Mouse (Mus musculus): ENCODE data around the gene Foxo3. TPM values are rescaled to one million over a fixed set of nuclear protein-coding genes. Genes with fewer than 3 reads are reported as not detected.

The Foxo3 gene
- polyA plus RNA-seq (2012; rRNA removed) = 14.9 and 23.9 TPM in 2 replicates

DNA sequence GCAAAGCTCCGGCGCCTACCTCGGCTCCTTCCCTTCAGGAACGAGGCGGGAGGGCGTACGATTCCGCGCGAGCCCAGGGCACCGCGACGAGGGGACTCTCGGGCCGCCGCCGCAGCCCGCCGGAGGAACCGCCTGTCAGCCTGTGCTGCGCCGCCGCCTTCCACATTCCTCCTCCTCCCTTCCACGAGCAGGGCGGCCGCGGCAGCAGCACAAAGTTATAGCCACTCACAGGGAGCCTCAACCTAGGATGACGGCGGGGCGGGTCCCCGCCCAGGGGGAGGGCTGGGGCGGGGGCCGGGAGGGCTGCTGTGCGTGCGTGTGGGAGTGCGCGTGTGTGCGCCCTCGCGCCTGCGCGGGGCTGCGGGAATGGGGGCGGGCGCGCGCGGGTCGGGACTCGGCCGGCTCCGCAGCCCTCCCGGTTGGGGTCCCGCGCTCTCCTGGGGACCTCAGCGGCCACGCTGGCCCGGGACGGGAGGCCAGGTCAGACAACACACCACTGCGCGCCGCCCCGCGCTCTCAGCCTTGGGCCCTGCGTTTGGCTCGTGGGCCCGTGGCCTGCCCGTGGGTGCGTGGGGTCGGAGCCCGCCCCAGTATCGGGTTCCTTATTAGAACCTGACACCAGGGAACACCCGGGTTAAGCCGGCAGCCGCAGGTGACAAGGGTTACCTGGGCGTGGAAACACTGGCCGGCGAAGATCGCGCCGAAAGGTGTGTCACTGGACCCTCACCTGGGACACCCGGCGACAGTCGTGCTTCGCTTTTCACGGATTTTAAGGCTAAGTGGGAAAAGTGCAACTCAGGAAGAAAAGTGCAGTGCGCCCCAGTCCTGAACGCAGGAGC is at the start of gene Foxo3:
Gene Foxo3, minus strand, starts transcription at position 249 of the 839 bp plus-strand sequence.
- DNase-seq (ENCODE audit: low spot score) = peak; percentile 90

DNA sequence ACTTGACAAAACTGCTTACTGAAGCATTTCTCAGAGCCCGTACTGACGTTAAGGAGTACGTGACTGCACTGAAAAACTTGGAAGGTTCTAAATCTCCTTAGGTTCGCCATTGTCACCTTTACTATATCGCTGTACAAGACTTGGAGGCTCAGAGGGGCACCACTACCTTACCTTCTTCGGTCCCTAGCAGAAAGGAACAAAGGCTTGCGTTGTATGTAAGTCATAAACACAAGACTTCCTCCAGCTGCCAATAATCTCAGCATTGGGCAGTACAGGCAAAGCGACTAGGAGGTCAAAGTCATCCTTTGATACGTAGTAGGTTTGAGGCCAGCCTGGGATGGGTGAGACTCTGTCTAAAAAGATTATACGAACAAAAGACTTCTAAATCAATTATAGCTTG is 48.8 kb upstream of the Foxo3 start:
- no peak for DNase-seq (ENCODE audit: low spot score)

DNA sequence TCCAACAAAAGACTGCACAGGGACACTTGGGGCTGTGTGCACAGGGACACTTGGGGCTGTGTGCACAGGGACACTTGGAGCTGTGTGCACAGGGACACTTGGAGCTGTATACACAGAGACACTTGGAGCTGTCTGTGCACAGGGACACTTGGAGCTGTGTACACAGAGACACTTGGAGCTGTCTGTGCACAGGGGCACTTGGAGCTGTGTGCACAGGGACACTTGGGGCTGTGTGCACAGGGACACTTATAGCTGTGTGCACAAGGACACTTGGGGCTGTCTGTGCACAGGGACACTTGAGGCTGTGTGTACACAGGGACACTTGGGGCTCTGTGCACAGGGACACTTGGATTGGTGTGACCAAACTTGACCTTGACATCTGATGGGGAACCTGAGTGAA is 47.4 kb upstream of the Foxo3 start:
- no peak for DNase-seq (ENCODE audit: low spot score)

DNA sequence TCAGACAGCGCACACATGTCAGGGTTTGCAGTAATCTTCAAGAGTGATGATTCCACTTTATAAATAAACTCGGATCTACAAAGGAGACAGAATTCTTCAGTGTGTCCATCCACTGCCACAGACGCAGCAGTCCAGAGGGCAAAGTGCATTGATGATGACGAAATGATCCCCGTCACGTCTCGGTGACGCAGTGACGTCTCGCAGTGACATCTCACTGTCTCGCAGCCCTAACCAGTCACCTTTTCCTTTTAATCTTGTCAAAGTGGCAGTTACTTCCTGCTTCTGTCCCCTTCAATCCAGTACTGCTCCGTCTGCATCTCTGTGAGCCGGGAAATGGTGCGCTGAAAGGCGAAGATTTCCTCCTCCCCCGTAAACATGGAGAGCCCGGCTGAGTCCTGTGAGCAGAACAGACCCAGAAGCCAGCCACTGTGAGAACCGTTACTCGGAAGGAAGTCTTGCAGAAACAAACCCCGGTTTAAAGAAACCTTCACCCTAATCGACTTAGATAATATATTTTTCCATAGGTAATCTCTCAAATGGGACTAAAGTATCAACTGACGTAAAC is 36.7 kb upstream of the Foxo3 start:
- no peak for DNase-seq (ENCODE audit: low spot score)

DNA sequence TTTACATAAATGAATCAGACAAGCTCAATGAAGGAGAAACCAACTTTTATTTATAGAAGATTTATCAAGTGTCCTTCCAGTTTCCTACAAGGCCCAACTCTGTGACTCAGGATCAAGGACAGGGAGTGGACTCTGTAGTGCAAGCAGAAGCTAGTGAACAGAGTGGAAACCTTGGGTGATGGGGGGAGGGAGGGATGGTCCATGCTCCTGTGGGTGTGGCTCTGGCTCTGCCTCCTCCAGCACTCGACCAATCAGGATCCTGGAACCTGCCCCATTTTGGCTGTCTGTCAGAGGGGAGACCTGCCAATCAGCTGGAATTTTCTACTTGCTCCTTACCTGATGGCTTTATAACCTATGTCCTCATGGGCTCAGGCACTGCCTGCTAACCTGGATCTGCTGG is 36.0 kb upstream of the Foxo3 start:
- DNase-seq (ENCODE audit: low spot score) = no peak

DNA sequence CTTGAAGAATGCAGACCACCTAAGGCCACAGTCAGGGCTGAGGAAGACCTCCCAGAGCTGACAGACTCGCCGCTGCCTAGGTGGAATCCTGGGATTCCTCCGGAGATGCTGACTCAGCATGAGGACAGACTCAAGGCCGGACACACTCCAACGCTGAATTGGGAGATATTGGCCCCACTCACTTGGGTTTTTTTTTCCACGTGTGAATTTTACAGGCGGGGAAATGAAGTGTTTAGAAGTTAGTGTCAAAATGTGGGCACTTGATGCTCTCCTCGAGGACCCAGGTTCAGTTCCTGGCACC is 32.1 kb upstream of the Foxo3 start:
- no peak for DNase-seq (ENCODE audit: low spot score)

DNA sequence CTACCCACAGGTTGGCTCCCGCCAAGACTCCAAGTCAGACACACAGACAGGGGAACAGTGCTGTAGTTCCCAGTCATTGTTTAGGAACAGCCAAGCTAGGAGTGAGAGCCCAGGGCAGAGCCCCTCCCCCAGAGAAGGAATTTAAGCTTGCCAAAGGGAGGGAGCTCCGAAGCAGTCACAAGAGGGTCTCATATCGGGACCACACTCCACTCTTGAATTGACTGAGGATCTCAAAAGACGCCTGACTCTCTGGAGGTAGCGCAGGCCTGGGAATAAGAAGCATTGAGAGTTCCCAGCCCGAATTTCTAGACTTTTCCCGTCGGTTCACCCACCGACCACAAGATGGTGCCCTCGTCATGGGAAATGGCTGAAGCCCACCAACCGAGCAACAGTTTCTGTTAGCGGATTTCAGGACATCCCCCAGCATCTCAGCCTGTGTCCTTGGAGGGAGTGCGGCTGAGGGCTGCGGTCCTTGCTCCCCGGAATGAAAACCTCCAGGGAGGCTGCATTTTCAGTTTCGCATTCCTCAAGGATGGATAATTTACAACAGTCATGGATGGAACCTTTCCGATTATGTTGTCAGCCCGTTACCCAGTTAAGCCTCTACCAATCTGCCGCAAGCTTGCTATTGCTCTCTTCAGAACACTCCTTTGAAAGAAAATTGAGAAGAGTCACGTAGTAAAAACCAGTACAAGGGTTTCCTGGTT is 31.6 kb upstream of the Foxo3 start:
- DNase-seq (ENCODE audit: low spot score) = peak; percentile 50

DNA sequence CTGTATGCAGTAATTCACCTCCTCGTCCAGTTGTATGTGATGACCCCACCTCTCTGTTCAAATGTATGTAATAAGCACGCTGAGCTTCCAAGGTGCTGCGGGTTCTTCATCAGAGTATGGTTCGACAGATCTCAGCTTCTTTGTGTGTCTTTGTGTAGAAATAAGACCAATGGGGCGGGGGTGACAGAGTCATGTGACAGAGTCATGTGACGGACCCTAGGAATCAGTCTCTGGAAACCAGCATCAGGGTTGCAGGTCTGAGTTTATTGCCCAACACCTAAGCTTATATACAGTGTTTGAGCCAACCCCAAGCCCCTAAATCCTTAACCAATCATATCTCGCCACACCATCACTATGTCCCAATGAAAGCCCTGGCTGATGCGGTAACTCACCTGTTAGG is 29.9 kb upstream of the Foxo3 start:
- DNase-seq (ENCODE audit: low spot score) = no peak

DNA sequence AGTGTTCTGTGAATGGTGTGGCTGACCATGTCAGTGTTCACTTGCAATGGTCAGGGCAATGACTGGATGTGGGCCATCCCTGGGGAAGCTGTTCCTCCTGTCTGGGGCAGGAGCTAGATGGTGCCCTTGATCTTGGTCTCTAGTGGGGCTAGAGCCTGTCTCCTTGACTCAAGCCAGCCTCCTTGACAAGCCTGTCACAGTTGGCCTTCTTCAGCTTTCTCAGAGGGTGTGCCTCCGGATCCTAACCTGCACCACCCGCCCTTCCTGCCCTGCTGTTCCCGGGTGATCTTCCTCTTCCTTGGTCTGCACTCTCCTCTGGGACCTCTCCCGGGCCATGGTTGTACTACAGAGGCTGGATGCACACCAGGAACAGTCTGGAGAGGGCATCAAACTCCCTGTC is 24.2 kb upstream of the Foxo3 start:
- DNase-seq (ENCODE audit: low spot score) = no peak

DNA sequence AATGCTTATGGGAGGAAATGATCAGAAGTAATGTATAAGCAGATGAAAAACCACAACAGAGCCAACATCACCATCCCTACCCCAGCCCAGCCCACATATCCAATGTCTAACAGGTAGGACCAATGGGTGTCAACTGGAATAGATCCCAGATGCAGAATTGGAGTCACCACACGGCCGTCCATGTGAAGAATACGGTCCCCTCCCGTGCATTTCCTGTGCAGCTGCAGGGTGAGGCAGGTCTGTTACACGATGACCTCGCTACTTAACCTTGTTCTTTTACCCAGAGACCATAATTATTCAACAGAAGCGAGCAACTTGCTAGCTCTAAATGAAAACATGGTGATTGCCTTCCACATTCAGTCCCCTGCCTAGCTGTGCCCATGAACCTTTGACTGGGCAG is 23.4 kb upstream of the Foxo3 start:
- DNase-seq (ENCODE audit: low spot score) = no peak

DNA sequence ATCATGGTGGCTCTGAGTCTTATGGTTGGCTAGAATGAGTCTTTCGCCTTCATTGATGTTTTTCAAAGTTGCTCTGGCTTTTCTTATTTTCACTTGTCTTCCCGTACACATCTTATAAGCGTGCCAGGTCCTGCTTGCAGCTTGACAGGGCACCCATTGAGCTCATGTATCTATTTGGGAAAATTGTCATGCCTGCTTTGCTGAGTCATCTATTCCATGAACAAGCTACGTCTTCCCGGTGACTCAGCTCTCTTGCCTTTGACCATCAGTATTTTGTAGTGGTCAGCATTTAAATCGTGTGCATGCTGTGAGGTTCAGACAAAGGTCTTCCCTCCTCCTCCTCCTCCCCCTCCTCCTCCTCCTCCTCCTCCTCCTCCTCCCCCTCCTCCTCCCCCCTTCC is 22.9 kb upstream of the Foxo3 start:
- no peak for DNase-seq (ENCODE audit: low spot score)

DNA sequence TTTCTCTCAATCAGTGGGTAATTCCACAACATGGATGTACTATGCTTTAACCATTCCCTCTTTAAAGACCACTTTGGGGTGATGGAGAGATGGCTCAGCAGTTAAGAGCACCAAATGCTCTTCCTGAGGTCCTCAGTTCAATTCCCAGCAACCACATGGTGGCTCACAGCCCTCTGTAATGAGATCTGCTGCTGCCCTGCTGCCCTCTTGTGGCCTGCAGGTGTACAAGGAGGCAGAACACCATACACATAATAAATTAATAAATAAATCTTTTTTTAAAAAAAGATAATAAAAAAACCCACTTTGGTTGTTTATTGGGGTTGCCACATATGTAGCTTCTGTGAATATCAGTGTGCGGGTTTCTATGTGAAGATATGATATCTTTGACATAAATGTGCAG is 21.4 kb upstream of the Foxo3 start:
- DNase-seq (ENCODE audit: low spot score) = no peak

DNA sequence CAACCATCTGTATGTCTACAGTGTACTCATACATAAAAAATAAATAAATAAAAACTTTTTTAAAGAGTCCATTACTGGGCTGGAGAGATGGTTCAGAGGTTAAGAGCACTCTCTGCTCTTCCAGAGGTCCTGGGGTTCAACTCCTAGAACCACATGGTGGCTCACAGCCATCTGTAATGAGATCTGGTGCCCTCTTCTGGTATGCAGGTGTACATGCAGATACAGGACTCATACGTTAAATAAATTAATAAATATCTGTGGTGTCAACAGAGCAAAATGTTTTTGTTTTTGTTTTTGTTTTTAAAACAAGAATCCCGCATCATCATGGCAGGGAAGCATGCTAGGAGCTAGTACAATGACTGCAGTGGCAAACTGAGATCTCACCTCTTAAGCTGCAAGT is 20.6 kb upstream of the Foxo3 start:
- no peak for DNase-seq (ENCODE audit: low spot score)

DNA sequence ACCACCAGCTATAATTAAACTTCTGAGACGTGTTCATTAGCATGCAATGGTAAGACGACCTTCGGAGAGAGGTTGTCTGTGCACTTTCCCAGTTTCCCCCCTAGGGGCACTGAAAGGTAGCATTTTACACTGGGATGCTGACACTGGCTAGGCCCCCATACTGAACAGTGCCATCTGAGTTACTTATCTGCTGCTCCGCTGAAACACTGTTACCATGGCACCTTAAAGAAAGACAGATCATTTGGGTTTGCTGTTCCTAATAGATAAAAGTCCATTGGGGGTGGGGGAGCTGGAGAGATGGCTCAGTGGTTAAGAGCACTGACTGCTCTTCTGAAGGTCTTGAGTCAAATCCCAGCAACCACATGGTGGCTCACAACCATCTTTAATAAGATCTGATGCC is 20.0 kb upstream of the Foxo3 start:
- no peak for DNase-seq (ENCODE audit: low spot score)

DNA sequence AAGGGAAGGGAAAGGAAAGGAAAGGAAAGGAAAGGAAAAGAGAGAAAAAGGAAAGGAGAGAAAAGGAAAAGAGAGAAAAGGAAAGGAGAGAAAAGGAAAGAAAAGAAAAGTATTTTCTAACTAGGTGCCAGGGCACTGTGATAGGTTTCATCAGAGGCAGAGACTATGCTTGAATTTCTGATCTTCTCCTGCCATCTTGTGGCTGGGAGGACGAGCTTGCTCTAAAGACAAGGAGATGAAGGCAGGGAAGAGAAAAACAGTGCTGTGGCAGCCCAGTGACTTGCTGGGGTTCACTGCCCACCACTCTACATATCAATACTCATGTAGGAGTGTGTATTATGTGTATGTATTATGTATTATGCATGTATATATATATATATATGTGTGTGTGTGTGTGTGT is 18.5 kb upstream of the Foxo3 start:
- no peak for DNase-seq (ENCODE audit: low spot score)

DNA sequence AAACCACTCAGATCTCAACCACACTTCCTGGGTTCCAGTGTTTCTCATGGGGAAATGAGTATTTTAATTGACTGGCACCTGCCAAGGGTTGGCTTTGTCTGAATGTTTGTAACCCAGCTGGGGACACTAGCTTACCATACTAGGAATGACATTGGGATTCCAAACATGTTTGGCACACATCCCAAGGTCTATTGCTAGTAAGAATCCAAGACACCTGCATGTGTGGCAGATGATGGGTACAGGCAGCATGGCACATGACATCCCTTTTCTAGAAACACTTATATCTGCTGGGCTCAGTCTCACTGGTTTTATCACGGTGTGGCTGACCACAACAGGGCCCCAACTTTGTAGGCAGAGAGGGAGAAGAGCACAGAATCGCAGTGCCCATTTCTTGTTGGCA is 17.8 kb upstream of the Foxo3 start:
- no peak for DNase-seq (ENCODE audit: low spot score)

DNA sequence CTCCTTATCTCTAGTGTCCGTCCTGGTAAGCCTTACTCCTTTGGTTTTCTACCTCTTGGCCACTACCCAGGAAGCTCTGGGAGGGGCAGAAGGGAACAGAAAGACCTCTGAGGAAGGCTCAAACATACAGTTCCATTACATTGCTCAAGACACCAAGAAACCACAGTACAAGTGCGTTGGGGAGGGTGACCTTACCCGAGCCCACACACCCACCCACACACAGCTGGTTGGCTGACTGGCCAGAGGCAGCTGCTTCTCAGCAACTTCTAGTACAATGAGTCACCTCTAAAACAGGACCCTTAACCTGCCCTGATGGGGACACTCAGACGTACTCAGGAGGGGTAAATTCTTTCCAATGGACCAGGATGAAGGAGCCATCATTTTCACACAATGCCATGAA is 17.3 kb upstream of the Foxo3 start:
- DNase-seq (ENCODE audit: low spot score) = no peak

DNA sequence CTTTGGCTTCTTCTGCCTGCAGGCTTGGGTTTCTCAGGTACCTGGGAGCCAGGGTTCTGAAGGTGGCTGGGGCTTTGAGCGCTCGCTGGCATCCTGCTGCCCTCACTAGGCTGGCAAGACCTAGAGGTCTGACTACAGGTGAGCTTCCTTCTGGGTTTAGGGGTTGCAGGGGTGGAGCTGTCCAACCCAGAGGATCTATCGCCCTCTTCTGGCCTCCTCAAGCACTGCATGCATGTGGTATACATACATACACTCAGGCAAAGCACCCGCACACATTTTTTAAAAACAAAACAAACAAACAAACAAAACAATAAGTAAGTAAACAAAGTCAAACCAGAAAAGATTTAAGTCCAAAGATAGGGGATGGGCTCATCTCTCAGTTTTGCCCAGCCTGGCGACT is 14.8 kb upstream of the Foxo3 start:
- no peak for DNase-seq (ENCODE audit: low spot score)

DNA sequence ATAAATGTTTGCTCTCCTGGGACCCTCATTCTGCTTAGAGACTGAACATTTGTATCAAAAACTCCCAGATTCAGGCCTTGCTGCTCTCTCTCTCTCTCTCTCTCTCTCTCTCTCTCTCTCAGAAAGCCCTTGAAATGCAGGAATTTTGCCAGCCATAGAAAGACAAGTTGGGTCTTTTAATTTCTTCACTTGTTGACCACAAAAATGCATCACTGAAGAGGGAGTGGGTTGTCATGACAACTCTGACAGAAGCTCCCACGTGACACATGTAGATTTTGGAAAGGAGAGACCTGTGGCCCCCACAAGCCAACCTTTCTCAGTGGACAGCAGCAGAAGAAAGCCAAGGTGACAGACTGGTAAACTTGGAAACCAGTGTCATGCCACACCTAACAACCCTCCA is 11.1 kb upstream of the Foxo3 start:
- DNase-seq (ENCODE audit: low spot score) = no peak

DNA sequence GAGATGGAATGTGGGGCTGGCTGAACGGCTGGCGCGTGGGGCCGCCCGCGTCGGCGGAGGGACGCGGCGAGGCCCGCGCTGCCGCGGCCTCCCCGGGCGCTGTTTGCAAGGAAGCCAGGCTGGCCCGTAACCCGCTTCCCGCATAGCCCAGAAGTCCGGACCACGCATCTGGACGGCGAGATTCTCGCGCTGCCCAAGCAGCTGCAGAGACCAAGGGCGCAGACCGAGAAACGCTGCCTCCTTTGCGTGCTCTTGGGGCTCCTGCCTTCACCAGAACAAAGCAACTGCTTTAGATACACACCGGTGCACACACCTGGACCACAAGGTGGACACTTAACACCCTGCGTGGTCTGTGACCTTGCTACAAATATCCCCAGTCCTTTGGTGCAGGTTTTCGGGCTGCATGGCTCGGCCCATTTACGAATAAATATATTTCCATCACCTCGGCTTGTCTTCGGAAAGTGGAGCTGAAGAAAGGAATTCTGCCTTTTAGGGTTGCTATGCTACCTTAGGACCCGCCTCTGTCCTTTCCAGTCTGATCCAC is 1.8 kb upstream of the Foxo3 start:
- no peak for DNase-seq (ENCODE audit: low spot score)

DNA sequence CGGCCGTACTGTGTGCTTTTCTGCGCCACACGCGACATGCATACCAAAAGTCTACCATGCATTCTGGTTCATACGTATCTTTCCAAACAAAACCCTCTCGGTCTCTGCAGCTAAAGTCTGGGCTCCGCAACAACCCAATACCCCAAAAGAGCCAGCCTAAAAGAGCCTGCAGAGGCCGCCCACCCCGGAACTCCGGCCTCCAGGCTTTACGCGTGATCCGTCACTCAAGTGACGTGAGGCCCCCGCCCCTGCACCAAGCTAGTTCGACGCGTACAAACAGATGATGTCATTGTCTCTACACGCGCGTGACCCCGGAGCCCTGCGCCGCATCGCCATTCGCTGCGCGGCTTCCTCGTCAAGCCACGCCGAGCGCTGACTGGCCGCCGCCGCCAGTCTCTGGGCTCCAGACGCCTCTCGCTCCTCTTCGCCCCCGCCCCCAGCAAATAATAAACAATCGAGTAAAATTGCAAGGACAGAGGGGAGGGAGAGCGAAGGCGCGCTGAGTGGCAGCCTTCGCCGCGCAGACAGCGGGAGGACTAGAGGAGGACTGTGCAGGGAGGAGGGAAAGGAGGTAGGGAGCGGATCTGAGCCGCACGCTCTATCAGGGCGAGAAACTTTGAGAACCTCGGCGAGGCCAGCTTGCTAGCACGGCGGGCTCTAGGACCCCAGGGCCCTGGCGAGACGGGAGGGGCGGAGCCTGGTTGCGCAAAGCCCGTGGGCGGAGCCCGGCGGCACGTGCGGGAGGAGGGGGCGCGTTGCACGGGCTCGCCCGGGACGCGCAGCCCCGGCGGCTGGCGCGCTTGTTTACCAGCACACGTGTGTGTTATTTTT is 1.1 kb upstream of the Foxo3 start:
- DNase-seq (ENCODE audit: low spot score) = peak; percentile 95

DNA sequence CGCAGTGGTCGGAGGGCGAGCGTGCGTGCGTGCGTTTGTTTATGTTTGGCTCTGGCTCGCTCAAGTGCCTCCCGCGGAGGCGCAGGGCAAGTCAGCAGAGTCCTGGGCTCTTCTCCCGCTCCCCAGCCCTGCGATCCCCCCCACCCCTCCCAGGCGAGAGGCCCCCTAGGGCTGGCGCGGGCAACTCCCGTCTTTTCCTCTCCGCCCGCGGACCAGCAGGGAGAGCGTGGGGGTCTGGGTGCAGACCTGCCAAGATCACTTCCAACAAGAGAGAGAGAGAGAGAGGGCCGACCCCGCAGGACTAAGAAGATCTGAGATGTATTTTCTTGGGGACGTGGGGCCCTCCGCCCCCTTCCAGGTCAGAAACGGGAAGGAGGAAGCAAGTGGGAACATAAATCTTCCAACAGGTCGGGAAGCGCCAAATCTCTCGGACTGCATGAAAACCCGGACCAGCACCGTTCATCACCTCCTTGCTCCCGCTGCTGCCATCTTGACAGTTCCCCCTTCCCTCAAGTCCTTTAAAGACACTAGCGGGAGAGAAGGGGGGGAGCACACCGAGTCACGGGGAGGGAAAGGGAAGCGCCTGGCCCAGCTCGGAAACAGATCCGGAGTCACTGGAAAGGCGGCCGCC is 569 bp downstream of the Foxo3 start:
- no peak for DNase-seq (ENCODE audit: low spot score)

Measured in urinary bladder, adult 2 months (tissue).